Mouse (Mus musculus) testis, adult 2 months (tissue): ENCODE measurements around the gene Krit1. TPM values are rescaled to one million over a fixed set of nuclear protein-coding genes. Genes with fewer than 3 reads are reported as not detected.
"Not testable (repeated sequence)": the region's sequence is repeated elsewhere in the genome, so short reads cannot be mapped to it uniquely, and the experiment has no call there.

ENCODE experiments used
- H3K27ac ChIP-seq: fragments of 200-500 bp; 2 replicates; pipeline ENCODE4 v1.5.1; 2012; ENCODE audit warnings: low read depth, low read length; ENCODE audit not compliant: control insufficient read depth, insufficient read depth
- H3K27me3 ChIP-seq: fragments of 200-500 bp; 2 replicates; pipeline ENCODE4 v1.6.1; 2012; ENCODE audit warnings: mild to moderate bottlenecking, low read length, moderate library complexity; ENCODE audit not compliant: control insufficient read depth, insufficient read depth
- H3K36me3 ChIP-seq: fragments of 200-500 bp; 2 replicates; pipeline ENCODE4 v1.6.1; 2012; ENCODE audit warnings: mild to moderate bottlenecking, low read length; ENCODE audit not compliant: control insufficient read depth, insufficient read depth
- H3K4me1 ChIP-seq: fragments of 200-500 bp; 2 replicates; pipeline ENCODE4 v1.6.1; 2012; ENCODE audit warnings: low read length; ENCODE audit not compliant: control insufficient read depth, insufficient read depth
- H3K4me3 ChIP-seq: fragments of 200-500 bp; 2 replicates; pipeline ENCODE4 v1.5.1; 2012; ENCODE audit warnings: low read depth, mild to moderate bottlenecking, low read length, moderate library complexity, mixed read lengths; ENCODE audit not compliant: control insufficient read depth
- CTCF ChIP-seq: fragments of 200-500 bp; IDR thresholded peaks from 2 replicates; pipeline ENCODE4 v1.5.1; 2012; ENCODE audit warnings: low read depth, mild to moderate bottlenecking, inconsistent platforms, low read length, moderate library complexity; ENCODE audit not compliant: control insufficient read depth, insufficient read depth, insufficient replicate concordance
- POLR2A ChIP-seq: fragments of 200-500 bp; IDR thresholded peaks from 2 replicates; pipeline ENCODE4 v1.6.1; 2012; ENCODE audit warnings: low read depth, mild to moderate bottlenecking, inconsistent platforms, low read length, moderate library complexity; ENCODE audit not compliant: control insufficient read depth
- polyA plus RNA-seq: library from polyadenylated mRNA; depleted of rRNA; stranded (reverse); fragments of >200 nt; gene quantifications from 2 replicates; pipeline ENCODE4 v1.2.3, GENCODE M21; 2012; rRNA removed

Krit1 gene
- polyA plus RNA-seq, 1 experiment, result 11.9 TPM

- Histone ChIP-seq H3K27ac (no peak overlapping the region), H3K27me3 (no peaks in the 10 kb centered on the region)
- TF ChIP-seq POLR2A (no peak), CTCF (no peak)
Observed at GRCm38 (mm10) chr5:3889201-3889600, 86.2 kb downstream of the Krit1 start.

GRCm38 (mm10) chr5:3893459-3894293 is 90.7 kb downstream of the Krit1 start, which contains the start of gene Mterf1a:
TSS of gene Mterf1a (minus strand) at chr5:3893933.
- H3K4me1 ChIP-seq, H3K36me3 ChIP-seq, H3K27me3 ChIP-seq, H3K27ac ChIP-seq: not testable (repeated sequence)
- H3K4me3 ChIP-seq, result peak within 1 kb of the TSS; percentile 63

More at GRCm38 (mm10) chr5:3889201-3889600, 86.2 kb downstream of the Krit1 start:
- Histone ChIP-seq H3K4me1 (no peaks in the 10 kb centered on the region), H3K36me3 (no peaks in the 10 kb centered on the region), H3K4me3 (no peak overlapping the region)

GRCm38 (mm10) chr5:3894294-3894619 is 91.3 kb downstream of the Krit1 start:
- H3K4me1 ChIP-seq, H3K4me3 ChIP-seq, H3K27me3 ChIP-seq, H3K27ac ChIP-seq, H3K36me3 ChIP-seq: not testable (repeated sequence)

Other genes starting within 250 kb of the Krit1 start
- 40.0 and 46.6 TPM in 2 replicates for gene 1700109H08Rik, start 231.6 kb upstream of the Krit1 start, polyA plus RNA-seq
- 2.5 and 3.8 TPM in 2 replicates for gene Pex1, start 207.1 kb upstream of the Krit1 start, polyA plus RNA-seq
- 6.4 and 10.9 TPM in 2 replicates for gene Rbm48, start 206.6 kb upstream of the Krit1 start, polyA plus RNA-seq
- gene Tmbim7, start 152.0 kb upstream of the Krit1 start, polyA plus RNA-seq, result 186 and 244 TPM in 2 replicates
- gene Gatad1, start 146.0 kb upstream of the Krit1 start, polyA plus RNA-seq, result 120 and 121 TPM in 2 replicates
- 7.7 and 9.0 TPM in 2 replicates for gene Ankib1, start 259 bp upstream of the Krit1 start, polyA plus RNA-seq
- 4.6 and 5.4 TPM in 2 replicates for gene Lrrd1, start 42.0 kb downstream of the Krit1 start, polyA plus RNA-seq
- gene Mterf1a, start 90.7 kb downstream of the Krit1 start, polyA plus RNA-seq, result 1.5 and 1.7 TPM in 2 replicates
- gene Akap9, start 124.9 kb downstream of the Krit1 start, polyA plus RNA-seq, result 9.5 and 11.5 TPM in 2 replicates